Mouse (Mus musculus) layer of hippocampus, adult 2 months (tissue): ENCODE data around the gene Rgs6. TPM values are rescaled to one million over a fixed set of nuclear protein-coding genes. Genes with fewer than 3 reads are reported as not detected.

ENCODE experiments used
- DNase-seq, 2 experiments: peaks; one replicate each; pipeline ENCODE4 v3.0.0; 2022; ENCODE audit warnings: low spot score in 2 of 2
- H3K27ac ChIP-seq: fragments of 200-600 bp; 2 replicates; pipeline ENCODE4 v1.8.1; 2022
- H3K4me3 ChIP-seq: fragments of 200-600 bp; 2 replicates; pipeline ENCODE4 v1.8.1; 2022; ENCODE audit warnings: mild to moderate bottlenecking
- CTCF ChIP-seq: fragments of 200-600 bp; conservative IDR thresholded peaks from 2 replicates; pipeline ENCODE4 v1.8.1; 2022; ENCODE audit warnings: antibody characterized with exemption, mild to moderate bottlenecking, moderate library complexity
- total RNA-seq, 2 experiments: library from RNA; stranded (reverse); gene quantifications; 2 replicates each; pipeline ENCODE4 v1.2.3; 2021

Gene Rgs6
- total RNA-seq, 2 experiments from 2014 or later: 10.2 to 10.4 TPM

GRCm38 (mm10) chr12:82747099-82747498, 159.0 kb downstream of the Rgs6 start:
- TF ChIP-seq CTCF: no peak
- Histone ChIP-seq H3K27ac (no peak overlapping the region), H3K4me3 (no peak overlapping the region)
- DNase-seq: no peak

- no peak for TF ChIP-seq CTCF
- H3K27ac ChIP-seq: no peak overlapping the region
- DNase-seq: no peak
- no peak overlapping the region for H3K4me3 ChIP-seq
Measured at GRCm38 (mm10) chr12:82751846-82752245, 163.8 kb downstream of the Rgs6 start.

- TF ChIP-seq CTCF: no peak
- no peak overlapping the region for H3K27ac ChIP-seq
- no peak overlapping the region for H3K4me3 ChIP-seq
- DNase-seq: no peak
Measured at GRCm38 (mm10) chr12:82754501-82754900, 166.4 kb downstream of the Rgs6 start.

GRCm38 (mm10) chr12:82756756-82757155, 168.7 kb downstream of the Rgs6 start:
- Histone ChIP-seq H3K27ac (no peak overlapping the region), H3K4me3 (no peak overlapping the region)
- TF ChIP-seq CTCF: no peak
- peak in 1 of 2 experiments; percentile 11 for DNase-seq

- no peak overlapping the region for H3K27ac ChIP-seq
- no peak overlapping the region for H3K4me3 ChIP-seq
- DNase-seq: no peak
- no peak for TF ChIP-seq CTCF
Measured at GRCm38 (mm10) chr12:82757367-82757766, 169.3 kb downstream of the Rgs6 start.

GRCm38 (mm10) chr12:82762046-82762445, 174.0 kb downstream of the Rgs6 start:
- DNase-seq: no peak
- no peak for TF ChIP-seq CTCF
- Histone ChIP-seq H3K27ac (no peak overlapping the region), H3K4me3 (no peak overlapping the region)

GRCm38 (mm10) chr12:82768726-82769125, 180.6 kb downstream of the Rgs6 start:
- DNase-seq: no peak
- no peak for TF ChIP-seq CTCF

GRCm38 (mm10) chr12:82772215-82772614, 184.1 kb downstream of the Rgs6 start:
- DNase-seq: no peak
- no peak overlapping the region for H3K27ac ChIP-seq
- peak; percentile 53 for TF ChIP-seq CTCF
- no peak overlapping the region for H3K4me3 ChIP-seq

More at GRCm38 (mm10) chr12:82768726-82769125, 180.6 kb downstream of the Rgs6 start:
- Histone ChIP-seq H3K4me3 (no peak overlapping the region), H3K27ac (no peak overlapping the region)

- TF ChIP-seq CTCF: no peak
- H3K27ac ChIP-seq: no peak overlapping the region
- DNase-seq: no peak
- H3K4me3 ChIP-seq: no peak overlapping the region
Measured at GRCm38 (mm10) chr12:82774576-82774975, 186.5 kb downstream of the Rgs6 start.

GRCm38 (mm10) chr12:82776686-82777085, 188.6 kb downstream of the Rgs6 start:
- no peak for TF ChIP-seq CTCF
- Histone ChIP-seq H3K4me3 (no peak overlapping the region), H3K27ac (no peak overlapping the region)
- DNase-seq: no peak

GRCm38 (mm10) chr12:82780936-82781335, 192.8 kb downstream of the Rgs6 start:
- DNase-seq: no peak
- TF ChIP-seq CTCF: no peak
- Histone ChIP-seq H3K4me3 (no peak overlapping the region), H3K27ac (no peak overlapping the region)

GRCm38 (mm10) chr12:82781414-82781813, 193.3 kb downstream of the Rgs6 start:
- H3K27ac ChIP-seq: no peak overlapping the region
- no peak for TF ChIP-seq CTCF
- no peak overlapping the region for H3K4me3 ChIP-seq
- no peak for DNase-seq

- no peak for DNase-seq
- no peak overlapping the region for H3K4me3 ChIP-seq
- no peak overlapping the region for H3K27ac ChIP-seq
- TF ChIP-seq CTCF: no peak
Measured at GRCm38 (mm10) chr12:82792122-82792521, 204.0 kb downstream of the Rgs6 start.

- DNase-seq: no peak
- no peak for TF ChIP-seq CTCF
- Histone ChIP-seq H3K27ac (no peak overlapping the region), H3K4me3 (no peak overlapping the region)
Measured at GRCm38 (mm10) chr12:82799892-82800291, 211.8 kb downstream of the Rgs6 start.

- DNase-seq: no peak
- Histone ChIP-seq H3K4me3 (no peak overlapping the region), H3K27ac (no peak overlapping the region)
- no peak for TF ChIP-seq CTCF
Measured at GRCm38 (mm10) chr12:82801736-82802135, 213.6 kb downstream of the Rgs6 start.
